Mouse (Mus musculus) neural tube, embryonic 14.5 days (tissue): ENCODE data around the gene Vmn2r91. TPM values are rescaled to one million over a fixed set of nuclear protein-coding genes. Genes with fewer than 3 reads are reported as not detected.
"Not testable (repeated sequence)": the region's sequence is repeated elsewhere in the genome, so short reads cannot be mapped to it uniquely, and the experiment has no call there.

Experiments used
- ATAC-seq: fragments of 200-750 bp; cut with Nextera tagmentation; 2 replicates; pipeline ENCODE4 v1.8.0; 2017; ENCODE audit warnings: low read depth, mild to moderate bottlenecking, moderate TSS enrichment, moderate library complexity
- H3K27ac ChIP-seq: fragments of 300-500 bp; sonication (generic); 2 replicates; pipeline ENCODE4 v1.5.1; 2014; ENCODE audit warnings: low read depth, mild to moderate bottlenecking, control low read depth, low read length, moderate library complexity, mixed read lengths
- H3K27me3 ChIP-seq: fragments of 300-500 bp; sonication (generic); 2 replicates; pipeline ENCODE4 v1.6.1; 2014; ENCODE audit warnings: low read length; ENCODE audit not compliant: control insufficient read depth, insufficient read depth
- H3K36me3 ChIP-seq: fragments of 300-500 bp; sonication (generic); 2 replicates; pipeline ENCODE4 v1.6.1; 2014; ENCODE audit warnings: low read length, mixed read lengths; ENCODE audit not compliant: control insufficient read depth, insufficient read depth
- H3K4me1 ChIP-seq: fragments of 300-500 bp; sonication (generic); 2 replicates; pipeline ENCODE4 v1.6.1; 2014; ENCODE audit warnings: low read length; ENCODE audit not compliant: control insufficient read depth, insufficient read depth
- H3K4me2 ChIP-seq: fragments of 300-500 bp; sonication (generic); 2 replicates; pipeline ENCODE4 v1.6.1; 2014; ENCODE audit warnings: mild to moderate bottlenecking, low read depth, low read length, control low read depth
- H3K4me3 ChIP-seq: fragments of 300-500 bp; sonication (generic); 2 replicates; pipeline ENCODE4 v1.5.1; 2014; ENCODE audit warnings: low read depth, low read length, control low read depth, mixed read lengths
- H3K9ac ChIP-seq: fragments of 300-500 bp; sonication (generic); replicated peaks from 2 replicates; pipeline ENCODE4 v1.6.1; 2014; ENCODE audit warnings: low read depth, mild to moderate bottlenecking, control low read depth, low read length, mixed read lengths
- H3K9me3 ChIP-seq: fragments of 300-500 bp; sonication (generic); 2 replicates; pipeline ENCODE4 v1.6.1; 2016; ENCODE audit warnings: low read length; ENCODE audit not compliant: control insufficient read depth
- WGBS: fragments of 180-500 bp; shearing (Covaris S2); extraction: QIAGEN DNeasy Blood & Tissue Kit; methylation state at CpG from one replicate; pipeline ENCODE4 v1.1.7; 2014; 5-methylcytosine and 5-hydroxymethylcytosine counted together
- polyA plus RNA-seq: library from polyadenylated mRNA; unstranded; fragments of >200 nt; fragmentation: Nextera tagmentation; extraction: Ambion mirVana; gene quantifications from 2 replicates; pipeline ENCODE4 v1.2.1, GENCODE M21; 2014

Vmn2r91 gene
- polyA plus RNA-seq = not detected in 2 replicates

DNA sequence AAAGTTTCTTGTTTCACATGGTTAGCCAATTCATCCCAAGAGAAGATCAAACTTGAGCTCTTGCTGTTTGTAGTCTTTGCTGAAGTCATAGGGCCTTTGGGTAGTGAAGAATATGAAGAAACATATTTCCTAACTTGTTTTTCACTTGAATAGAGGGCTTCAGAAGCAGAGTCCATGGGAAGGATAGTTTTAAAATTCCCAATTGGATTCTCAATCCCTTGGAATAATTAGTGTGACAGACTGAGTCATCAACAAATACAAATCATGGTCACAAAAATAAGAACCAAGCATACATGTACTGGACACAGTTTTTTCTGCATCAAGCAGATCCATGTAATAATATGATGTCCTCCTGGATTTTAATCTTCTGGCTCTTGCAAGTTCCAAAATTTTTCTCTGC is at the start of gene Vmn2r91:
TSS of gene Vmn2r91 (plus strand) at position 301 of the 400 bp plus-strand sequence.
- not testable (repeated sequence) for H3K9ac ChIP-seq, ATAC-seq, H3K4me3 ChIP-seq, H3K36me3 ChIP-seq, H3K9me3 ChIP-seq, H3K4me1 ChIP-seq, H3K27me3 ChIP-seq, H3K4me2 ChIP-seq, H3K27ac ChIP-seq

DNA sequence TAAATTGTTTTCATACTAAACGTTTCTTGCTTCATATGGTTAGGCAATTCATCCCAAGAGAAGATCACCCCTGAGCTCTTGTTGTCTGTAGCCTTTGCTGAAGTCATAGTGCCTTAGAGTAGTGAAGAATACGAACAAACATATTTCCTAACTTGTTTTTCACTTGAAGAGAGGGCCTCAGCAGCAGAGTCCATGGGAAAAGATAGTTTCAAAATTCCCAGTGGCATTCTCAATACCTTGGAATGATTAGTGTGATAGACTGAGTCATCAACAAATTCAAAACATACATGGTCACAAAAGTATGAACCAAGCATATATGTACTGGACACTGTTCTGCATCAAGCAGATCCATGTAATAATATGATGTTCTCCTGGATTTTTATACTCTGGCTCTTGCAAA is 35.7 kb upstream of the Vmn2r91 start, which contains the start of gene Vmn2r124:
TSS of gene Vmn2r124 (plus strand) at position 301 of the 400 bp plus-strand sequence.
- no peaks in the 10 kb centered on the region for H3K9me3 ChIP-seq
- no peaks in the 10 kb centered on the region for H3K4me1 ChIP-seq
- no peak within 1 kb of the TSS for H3K4me2 ChIP-seq
- no peak for ATAC-seq
- H3K4me3 ChIP-seq = no peak within 1 kb of the TSS
- no peak within 1 kb of the TSS for H3K9ac ChIP-seq
- H3K27ac ChIP-seq = no peak within 1 kb of the TSS
- H3K36me3 ChIP-seq = no peaks in the 10 kb centered on the region
- H3K27me3 ChIP-seq = no peaks in the 10 kb centered on the region
- 58% methylated on average over 2 of the region's 2 CpGs for WGBS

DNA sequence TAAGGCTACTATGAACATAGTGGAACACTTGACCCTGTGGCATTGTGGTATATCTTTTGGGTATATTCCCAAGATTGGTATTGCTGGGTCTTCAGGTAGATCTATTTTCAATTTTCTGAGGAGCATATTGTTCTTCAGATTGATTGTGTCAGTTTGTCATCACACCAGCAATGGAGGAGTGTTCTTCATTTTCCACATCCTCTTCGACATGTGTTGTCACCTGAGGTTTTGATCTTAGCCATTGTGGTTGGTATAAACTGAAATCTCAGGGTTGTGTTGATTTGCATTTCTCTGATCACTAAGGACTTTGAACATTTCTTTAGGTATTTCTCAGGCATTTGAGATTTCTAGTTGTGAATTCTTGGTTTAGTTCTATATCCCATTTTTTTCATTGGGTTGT is 10.8 kb downstream of the Vmn2r91 start:
- 50% methylated on average over 1 of the region's 1 CpGs for WGBS
- not testable (repeated sequence) for H3K9me3 ChIP-seq, H3K27ac ChIP-seq, H3K36me3 ChIP-seq, H3K4me2 ChIP-seq, H3K27me3 ChIP-seq, H3K4me1 ChIP-seq, H3K4me3 ChIP-seq, H3K9ac ChIP-seq, ATAC-seq

DNA sequence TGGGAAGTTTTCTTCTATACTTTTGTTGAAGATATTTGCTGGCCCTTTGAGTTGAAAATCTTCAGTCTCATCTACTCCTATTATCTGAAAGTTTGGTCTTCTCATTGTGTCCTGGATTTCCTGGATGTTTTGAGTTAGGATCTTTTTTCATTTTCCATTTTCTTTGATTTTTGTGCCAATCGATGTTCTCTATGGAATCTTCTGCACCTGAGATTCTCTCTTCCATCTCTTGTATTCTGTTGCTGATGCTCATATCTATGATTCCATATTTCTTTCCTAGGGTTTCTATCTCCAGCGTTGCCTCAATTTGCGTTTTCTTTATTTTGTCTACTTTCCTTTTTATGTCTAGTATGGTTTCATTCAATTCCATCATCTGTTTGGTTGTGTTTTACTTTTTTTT is 17.4 kb downstream of the Vmn2r91 start:
- not testable (repeated sequence) for H3K4me2 ChIP-seq, H3K27ac ChIP-seq, H3K9ac ChIP-seq, H3K4me1 ChIP-seq, H3K27me3 ChIP-seq, ATAC-seq, H3K36me3 ChIP-seq, H3K9me3 ChIP-seq, H3K4me3 ChIP-seq
- 87% methylated on average over 3 of the region's 3 CpGs for WGBS

DNA sequence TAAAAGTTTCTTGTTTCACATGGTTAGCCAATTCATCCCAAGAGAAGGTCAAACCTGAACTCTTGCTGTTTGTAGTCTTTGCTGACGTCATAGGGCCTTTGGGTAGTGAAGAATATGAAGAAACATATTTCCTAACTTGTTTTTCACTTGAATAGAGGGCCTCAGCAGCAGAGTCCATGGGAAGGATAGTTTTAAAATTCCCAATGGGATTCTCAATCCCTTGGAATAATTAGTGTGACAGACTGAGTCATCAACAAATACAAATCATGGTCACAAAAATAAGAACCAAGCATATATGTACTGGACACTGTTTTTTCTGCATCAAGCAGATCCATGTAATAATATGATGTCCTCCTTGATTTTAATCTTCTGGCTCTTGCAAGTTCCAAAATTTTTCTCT is 66.8 kb downstream of the Vmn2r91 start, which contains the start of gene Vmn2r92:
TSS of gene Vmn2r92 (plus strand) at position 301 of the 400 bp plus-strand sequence.
- not testable (repeated sequence) for H3K4me3 ChIP-seq, ATAC-seq, H3K36me3 ChIP-seq, H3K9me3 ChIP-seq, H3K4me2 ChIP-seq, H3K27ac ChIP-seq, H3K4me1 ChIP-seq, H3K9ac ChIP-seq, H3K27me3 ChIP-seq
- WGBS = 69% methylated on average over 1 of the region's 1 CpGs

DNA sequence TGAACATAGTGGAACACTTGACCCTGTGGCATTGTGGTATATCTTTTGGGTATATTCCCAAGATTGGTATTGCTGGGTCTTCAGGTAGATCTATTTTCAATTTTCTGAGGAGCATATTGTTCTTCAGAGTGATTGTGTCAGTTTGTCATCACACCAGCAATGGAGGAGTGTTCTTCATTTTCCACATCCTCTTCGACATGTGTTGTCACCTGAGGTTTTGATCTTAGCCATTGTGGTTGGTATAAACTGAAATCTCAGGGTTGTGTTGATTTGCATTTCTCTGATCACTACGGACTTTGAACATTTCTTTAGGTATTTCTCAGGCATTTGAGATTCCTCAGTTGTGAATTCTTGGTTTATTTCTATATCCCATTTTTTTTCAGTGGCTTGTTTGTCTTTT is 76.4 kb downstream of the Vmn2r91 start:
- H3K9ac ChIP-seq, ATAC-seq, H3K27ac ChIP-seq, H3K4me1 ChIP-seq, H3K27me3 ChIP-seq, H3K36me3 ChIP-seq, H3K4me3 ChIP-seq, H3K4me2 ChIP-seq, H3K9me3 ChIP-seq: not testable (repeated sequence)
- WGBS = 76% methylated on average over 2 of the region's 2 CpGs

Other genes with a start within 250 kb of the Vmn2r91 start
- gene Has1, start 229.8 kb upstream of the Vmn2r91 start, polyA plus RNA-seq = 0.93 and 1.7 TPM in 2 replicates
- 0.15 and 0.21 TPM in 2 replicates for gene Fpr1, start 201.1 kb upstream of the Vmn2r91 start, polyA plus RNA-seq
- gene Fpr2, start 197.2 kb upstream of the Vmn2r91 start, polyA plus RNA-seq = not detected in 2 replicates
- gene Fpr3, start 197.2 kb upstream of the Vmn2r91 start, polyA plus RNA-seq = not detected in 2 replicates
- not detected in 2 replicates for gene Fpr-rs4, start 63.3 kb upstream of the Vmn2r91 start, polyA plus RNA-seq
- gene Vmn2r124, start 35.6 kb upstream of the Vmn2r91 start, polyA plus RNA-seq = 0.04 TPM in 1 of 2 replicates, not detected in the other
- not detected in 2 replicates for gene Vmn2r92, start 66.9 kb downstream of the Vmn2r91 start, polyA plus RNA-seq
- gene Vmn2r94, start 192.7 kb downstream of the Vmn2r91 start, polyA plus RNA-seq = not detected in 2 replicates
- gene Vmn2r93, start 213.1 kb downstream of the Vmn2r91 start, polyA plus RNA-seq = not detected in 2 replicates